Mouse (Mus musculus): ENCODE data around the gene Fndc11. TPM values are rescaled to one million over a fixed set of nuclear protein-coding genes. Genes with fewer than 3 reads are reported as not detected.

Gene Fndc11
- total and polyA plus RNA-seq, 2 experiments from 2014 or later, result 0.25 to 2.2 TPM

DNA sequence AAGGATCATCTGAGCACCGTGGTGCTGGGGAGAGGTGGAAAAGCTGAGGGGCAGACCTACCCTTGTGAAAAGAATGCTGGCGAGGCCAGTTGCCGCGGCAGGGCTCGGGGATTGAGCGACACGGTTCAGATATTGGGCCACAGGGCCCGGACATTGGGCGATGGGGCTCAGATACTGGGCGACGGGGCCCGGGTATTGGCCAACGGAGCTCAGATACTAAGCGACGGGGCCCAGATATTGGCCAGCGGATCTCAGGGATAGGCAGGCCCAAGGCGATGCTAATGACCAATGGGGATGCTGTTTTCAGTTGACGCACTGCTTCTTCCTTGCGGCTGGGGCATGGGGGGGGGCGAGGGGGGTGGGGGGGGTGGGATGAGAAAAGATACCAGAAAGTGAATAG, 11.4 kb downstream of the Fndc11 start:
- H3K4me3 ChIP-seq (ENCODE audit: low read length), result no peak overlapping the region
- H3K9ac ChIP-seq (replicated peaks; ENCODE audit: low read length), result no peak overlapping the region
- no peaks in the 10 kb centered on the region for H3K4me1 ChIP-seq (ENCODE audit: insufficient read depth, low read length)
- ATAC-seq (0 out of 2 replicates have a peak, but pooled peaks have one; percentile 24), DNase-seq (ENCODE audit: low spot score) (no peak)
- no peaks in the 10 kb centered on the region for H3K9me3 ChIP-seq (ENCODE audit: low read length)
- TF ChIP-seq CTCF (IDR thresholded peaks at IDR 0.05; ENCODE audit: low read depth), result no peak
- no peaks in the 10 kb centered on the region for H3K36me3 ChIP-seq (ENCODE audit: insufficient read depth, low read length)
- 76% methylated on average over 17 of the region's 20 CpGs for WGBS
- no peak overlapping the region for H3K4me2 ChIP-seq (ENCODE audit: low read depth, low read length)
- no peak overlapping the region for H3K27ac ChIP-seq
- no peaks in the 10 kb centered on the region for H3K27me3 ChIP-seq (ENCODE audit: insufficient read depth, low read length)

- ATAC-seq (no peak), DNase-seq (ENCODE audit: low spot score) (no peak)
- Histone ChIP-seq H3K9me3 (ENCODE audit: low read length) (no peaks in the 10 kb centered on the region), H3K4me2 (ENCODE audit: low read depth, low read length) (no peak overlapping the region), H3K4me3 (ENCODE audit: low read length) (no peak overlapping the region), H3K9ac (replicated peaks; ENCODE audit: low read length) (no peak overlapping the region), H3K36me3 (ENCODE audit: insufficient read depth, low read length) (no peaks in the 10 kb centered on the region), H3K27me3 (ENCODE audit: insufficient read depth, low read length) (no peaks in the 10 kb centered on the region), H3K27ac (no peak overlapping the region), H3K4me1 (ENCODE audit: insufficient read depth, low read length) (no peaks in the 10 kb centered on the region)
- no peak for TF ChIP-seq CTCF (IDR thresholded peaks at IDR 0.05; ENCODE audit: low read depth)
- WGBS, result 87% methylated on average over 15 of the region's 15 CpGs
Measured at GRCm38 (mm10) chr2:181233443-181233842, 13.6 kb downstream of the Fndc11 start.

DNA sequence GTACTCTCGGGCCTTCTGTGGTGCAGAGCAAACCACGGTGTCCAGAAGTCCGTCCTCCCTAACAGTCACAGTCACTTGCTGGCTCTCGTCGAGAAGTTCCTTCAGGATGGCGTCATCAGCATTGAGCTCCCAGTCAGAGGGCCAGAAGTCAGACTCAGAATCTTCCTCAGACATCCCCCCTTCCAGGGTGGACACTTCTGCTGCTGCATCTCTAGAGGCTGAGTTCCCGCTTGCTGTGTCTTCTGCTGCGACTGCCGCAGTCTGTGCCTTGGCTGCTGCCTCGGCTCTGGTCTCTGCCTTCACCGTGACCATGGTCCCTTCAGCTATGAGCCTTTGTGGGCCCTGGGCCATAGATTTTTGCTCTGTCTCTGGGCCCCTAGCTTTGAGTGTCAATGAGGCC, 14.9 kb downstream of the Fndc11 start:
- WGBS, result 89% methylated on average over 11 of the region's 11 CpGs
- no peaks in the 10 kb centered on the region for H3K4me1 ChIP-seq (ENCODE audit: insufficient read depth, low read length)
- H3K4me3 ChIP-seq (ENCODE audit: low read length), result no peak overlapping the region
- no peaks in the 10 kb centered on the region for H3K9me3 ChIP-seq (ENCODE audit: low read length)
- H3K9ac ChIP-seq (replicated peaks; ENCODE audit: low read length), result no peak overlapping the region
- H3K4me2 ChIP-seq (ENCODE audit: low read depth, low read length), result no peak overlapping the region
- no peaks in the 10 kb centered on the region for H3K27me3 ChIP-seq (ENCODE audit: insufficient read depth, low read length)
- no peak for TF ChIP-seq CTCF (IDR thresholded peaks at IDR 0.05; ENCODE audit: low read depth)
- no peak overlapping the region for H3K27ac ChIP-seq
- H3K36me3 ChIP-seq (ENCODE audit: insufficient read depth, low read length), result no peaks in the 10 kb centered on the region
- DNase-seq (ENCODE audit: low spot score) (no peak), ATAC-seq (no peak)

DNA sequence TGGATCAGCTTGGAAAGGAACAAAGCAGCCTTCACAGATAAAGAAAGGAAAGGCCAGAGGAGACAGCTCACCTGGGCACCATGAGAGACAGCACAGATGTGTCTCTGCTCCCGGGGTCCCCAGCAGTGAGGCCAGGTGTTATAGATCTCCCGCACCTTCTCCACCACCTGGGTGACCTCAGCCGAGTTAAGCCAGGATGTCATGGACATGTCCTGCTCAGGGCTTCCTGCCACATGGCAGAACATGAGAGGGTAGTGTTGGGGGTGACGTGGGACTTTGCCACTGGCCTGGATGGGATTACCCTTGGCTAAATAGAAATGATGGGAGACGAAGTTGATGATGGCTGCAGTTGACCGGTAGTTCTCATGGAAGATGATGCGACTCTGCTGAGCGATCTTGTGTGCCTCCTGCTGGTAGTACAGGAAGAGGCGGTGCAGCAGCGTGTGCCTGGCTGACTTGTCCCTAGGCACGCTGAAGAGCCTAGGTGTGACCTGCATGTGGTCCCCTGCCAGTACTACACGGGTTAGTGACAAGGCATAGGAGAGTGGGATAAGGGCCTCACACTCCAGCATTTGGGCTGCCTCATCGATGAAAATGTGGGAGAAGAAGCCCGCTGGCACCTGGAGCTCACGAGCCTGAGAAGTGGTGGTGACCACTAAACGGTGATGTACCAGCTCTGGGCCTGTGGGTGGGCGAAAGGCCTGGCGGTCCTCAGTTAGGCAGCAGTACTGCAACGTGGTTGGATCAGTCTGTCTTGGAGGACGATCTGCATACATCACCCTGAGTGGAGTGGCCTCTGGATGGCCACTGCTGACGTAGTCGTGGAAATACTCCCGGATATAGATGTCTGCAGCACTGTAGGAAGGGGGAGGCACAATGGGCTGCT, 16.1 kb downstream of the Fndc11 start:
- no peaks in the 10 kb centered on the region for H3K27me3 ChIP-seq (ENCODE audit: insufficient read depth, low read length)
- DNase-seq (ENCODE audit: low spot score) (no peak), ATAC-seq (no peak)
- no peaks in the 10 kb centered on the region for H3K4me1 ChIP-seq (ENCODE audit: insufficient read depth, low read length)
- H3K36me3 ChIP-seq (ENCODE audit: insufficient read depth, low read length), result no peaks in the 10 kb centered on the region
- peak; percentile 19; the same call in 1 of the 2 replicates for TF ChIP-seq CTCF (IDR thresholded peaks at IDR 0.05; ENCODE audit: low read depth)
- no peak overlapping the region for H3K9ac ChIP-seq (replicated peaks; ENCODE audit: low read length)
- no peak overlapping the region for H3K4me3 ChIP-seq (ENCODE audit: low read length)
- WGBS, result 83% methylated on average over 23 of the region's 23 CpGs
- no peaks in the 10 kb centered on the region for H3K9me3 ChIP-seq (ENCODE audit: low read length)
- H3K27ac ChIP-seq, result no peak overlapping the region
- no peak overlapping the region for H3K4me2 ChIP-seq (ENCODE audit: low read depth, low read length)

DNA sequence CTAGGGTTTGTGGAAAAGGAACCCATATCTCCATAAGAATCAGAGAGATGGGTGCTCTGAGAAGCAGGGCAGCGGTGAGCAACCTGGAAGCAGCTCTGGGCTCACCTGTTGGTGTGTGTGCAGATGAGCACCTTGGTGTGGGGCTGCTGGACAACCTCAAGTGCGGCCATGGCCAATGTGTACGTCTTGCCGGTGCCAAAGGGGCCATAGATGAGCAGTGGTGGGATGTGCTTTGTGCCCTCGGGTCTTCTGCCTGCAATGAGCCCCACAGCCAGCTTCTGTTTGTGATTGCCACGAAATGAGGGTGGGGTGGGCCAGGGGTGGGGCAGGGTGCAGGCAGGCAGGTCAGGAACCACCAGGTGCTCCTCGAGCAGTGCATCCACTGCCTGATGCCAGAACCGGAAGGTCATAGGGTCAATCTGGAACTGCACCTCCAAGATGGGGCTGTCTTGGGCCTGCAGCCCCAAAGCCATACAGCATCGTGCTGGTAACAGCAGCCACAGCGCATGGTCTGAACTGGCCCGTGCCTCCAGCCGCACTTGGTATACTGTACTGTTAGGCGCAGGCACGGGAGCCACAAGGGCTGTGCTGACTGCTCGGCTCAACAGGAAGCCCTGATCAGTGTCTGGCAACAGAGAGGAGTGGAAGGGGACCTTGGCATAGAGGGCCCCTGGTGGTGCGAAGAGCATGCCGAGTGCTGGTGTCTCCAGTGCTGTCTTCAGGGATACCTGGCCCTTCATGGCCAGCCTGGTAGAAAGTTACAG, 17.6 kb downstream of the Fndc11 start:
- Histone ChIP-seq H3K9me3 (ENCODE audit: low read length) (no peaks in the 10 kb centered on the region), H3K4me3 (ENCODE audit: low read length) (no peak overlapping the region), H3K36me3 (ENCODE audit: insufficient read depth, low read length) (no peaks in the 10 kb centered on the region), H3K27me3 (ENCODE audit: insufficient read depth, low read length) (no peaks in the 10 kb centered on the region), H3K4me2 (ENCODE audit: low read depth, low read length) (no peak overlapping the region), H3K27ac (no peak overlapping the region), H3K4me1 (ENCODE audit: insufficient read depth, low read length) (no peaks in the 10 kb centered on the region), H3K9ac (replicated peaks; ENCODE audit: low read length) (no peak overlapping the region)
- no peak for TF ChIP-seq CTCF (IDR thresholded peaks at IDR 0.05; ENCODE audit: low read depth)
- no peak for ATAC-seq
- no peak for DNase-seq (ENCODE audit: low spot score)
- 88% methylated on average over 17 of the region's 17 CpGs for WGBS

- DNase-seq (ENCODE audit: low spot score) (peak; percentile 30), ATAC-seq (no peak)
- TF ChIP-seq CTCF (IDR thresholded peaks at IDR 0.05; ENCODE audit: low read depth), result no peak
- 52% methylated on average over 10 of the region's 10 CpGs for WGBS
- Histone ChIP-seq H3K4me1 (ENCODE audit: insufficient read depth, low read length) (no peaks in the 10 kb centered on the region), H3K9ac (replicated peaks; ENCODE audit: low read length) (no peak overlapping the region), H3K27ac (no peak overlapping the region), H3K9me3 (ENCODE audit: low read length) (no peaks in the 10 kb centered on the region), H3K4me2 (ENCODE audit: low read depth, low read length) (no peak overlapping the region), H3K27me3 (ENCODE audit: insufficient read depth, low read length) (no peaks in the 10 kb centered on the region), H3K36me3 (ENCODE audit: insufficient read depth, low read length) (no peaks in the 10 kb centered on the region), H3K4me3 (ENCODE audit: low read length) (no peak overlapping the region)
Measured at GRCm38 (mm10) chr2:181238091-181238610, 18.3 kb downstream of the Fndc11 start.

Measured in hindbrain, postnatal 0 days (tissue).